Mouse (Mus musculus): ENCODE measurements around the gene Lpin1.

- TF ChIP-seq POLR2A (IDR thresholded peaks at IDR 0.05; ENCODE audit: extremely low read depth, insufficient read depth, low read length) (no peak), CTCF (IDR thresholded peaks at IDR 0.05; ENCODE audit: low read depth, low read length) (no peak)
Measured at GRCm38 (mm10) chr12:16605624-16606023, 5.1 kb downstream of the Lpin1 start.

Data from liver, adult 2 months (tissue).